Comparison of ENCODE assay signal across 8 mouse cellular contexts in the genomic region with DNA sequence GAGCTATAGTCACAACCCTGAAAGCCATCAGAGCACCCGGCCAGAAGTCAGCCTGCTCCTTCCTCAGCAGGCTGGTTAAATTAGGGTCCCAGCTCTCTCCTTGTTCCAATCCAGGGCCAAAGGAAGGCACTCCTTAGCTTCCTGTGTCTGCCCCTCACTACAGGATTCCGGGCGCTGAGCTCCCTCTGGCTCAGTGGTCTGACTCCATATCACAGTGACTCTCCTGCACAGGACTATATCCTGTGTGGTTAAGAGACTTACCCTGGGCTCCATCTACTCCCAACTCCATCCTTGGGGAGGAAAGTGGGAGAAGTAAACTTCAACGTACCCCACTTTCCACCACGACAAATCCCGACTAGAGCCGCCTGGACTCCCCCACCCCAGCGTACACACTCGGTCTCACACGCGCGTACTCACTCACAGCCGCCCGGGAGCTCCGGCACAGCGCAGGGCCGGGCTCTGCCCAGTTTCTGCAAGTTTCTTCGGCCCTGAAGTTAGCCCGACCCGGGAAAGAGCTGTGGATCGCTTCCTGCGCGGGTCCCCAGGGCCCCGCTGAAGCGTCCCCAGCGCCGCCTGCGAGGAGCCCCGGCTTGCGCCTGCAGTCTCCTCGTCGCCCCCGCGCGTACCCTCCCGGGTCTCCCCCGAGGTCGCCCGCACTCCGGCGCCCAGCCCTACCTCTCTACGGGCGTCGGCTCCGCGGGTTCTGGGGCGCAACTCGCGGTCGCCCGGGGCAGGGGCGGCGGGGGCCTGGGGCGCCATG. TPM values are rescaled to one million over a fixed set of nuclear protein-coding genes. Genes with fewer than 3 reads are reported as not detected.
DNase-seq lines count a peak whose midpoint lies in the region; ATAC-seq lines count a peak whose summit lies in the region.

No protein-coding gene starts in this region.

- WGBS in heart, embryonic 12.5 days = 1% methylated on average over 51 of the region's 54 CpGs
- WGBS in midbrain, embryonic 14.5 days = under 1% methylated on average over 51 of the region's 54 CpGs

- peak overlapping the region; percentile 70 for H3K4me2 ChIP-seq in heart, embryonic 12.5 days
- H3K4me2 ChIP-seq in midbrain, embryonic 14.5 days (ENCODE audit: low read length) = peak overlapping the region; percentile 75

- peaks cover 46% of the 10 kb centered on the region for H3K4me1 ChIP-seq in heart, embryonic 12.5 days (replicated peaks)
- H3K4me1 ChIP-seq in midbrain, embryonic 14.5 days (ENCODE audit: control insufficient read depth, insufficient read depth, low read length) = peaks cover 48% of the 10 kb centered on the region

- H3K4me3 ChIP-seq in heart, embryonic 12.5 days = peak overlapping the region; percentile 84
- peak overlapping the region; percentile 80 for H3K4me3 ChIP-seq in midbrain, embryonic 14.5 days (replicated peaks; ENCODE audit: low read depth, low read length)

- peak overlapping the region; percentile 92 for H3K27ac ChIP-seq in heart, embryonic 12.5 days (ENCODE audit: poor library complexity, severe bottlenecking)
- peak overlapping the region; percentile 94 for H3K27ac ChIP-seq in midbrain, embryonic 14.5 days (replicated peaks; ENCODE audit: low read depth, low read length)

- peak overlapping the region; percentile 94 for H3K9ac ChIP-seq in heart, embryonic 12.5 days
- peak overlapping the region; percentile 92 for H3K9ac ChIP-seq in midbrain, embryonic 14.5 days (replicated peaks; ENCODE audit: low read length)

- H3K9me3 ChIP-seq in heart, embryonic 12.5 days (replicated peaks) = no peaks in the 10 kb centered on the region
- H3K9me3 ChIP-seq in midbrain, embryonic 14.5 days (ENCODE audit: control insufficient read depth, low read length) = no peaks in the 10 kb centered on the region

- DNase-seq in layer of hippocampus, postnatal 36 days = peak; percentile 44 to 48
- no peak for DNase-seq in layer of hippocampus, adult 11-12 months (ENCODE audit: low spot score)
- peak; percentile 62 for DNase-seq in Muller cell, postnatal 12 days (ENCODE audit: inconsistent ontology term)
- peak; percentile 60 for DNase-seq in embryo, embryonic 10 days (ENCODE audit: low spot score)
- peak; percentile 29 to 58 for DNase-seq in kidney, postnatal 25 days
- peak; percentile 73 for DNase-seq in midbrain, embryonic 14.5 days

- ATAC-seq in heart, embryonic 12.5 days (ENCODE audit: insufficient number of reproducible peaks, low FRiP score) = peak; percentile 60
- peak; percentile 67 for ATAC-seq in midbrain, embryonic 14.5 days (ENCODE audit: low FRiP score, low TSS enrichment)
- ATAC-seq in monocyte, adult 5-6 weeks (replicated peaks; ENCODE audit: insufficient number of reproducible peaks, low FRiP score, low TSS enrichment, poor library complexity, severe bottlenecking) = no peak

- H3K36me3 ChIP-seq in heart, embryonic 12.5 days = peaks cover 5% of the 10 kb centered on the region
- 0 out of 2 replicates have a peak, but pooled peaks cover 4% of the 10 kb centered on the region for H3K36me3 ChIP-seq in midbrain, embryonic 14.5 days (ENCODE audit: control insufficient read depth, insufficient read depth, low read length)

- no peaks in the 10 kb centered on the region for H3K27me3 ChIP-seq in heart, embryonic 12.5 days (replicated peaks)
- H3K27me3 ChIP-seq in midbrain, embryonic 14.5 days (ENCODE audit: control insufficient read depth, insufficient read depth, low read length) = no peaks in the 10 kb centered on the region

RNA-seq across cellular contexts. Expression of a gene that starts 0.6 kb away (rescaled TPM):
- total RNA-seq in layer of hippocampus, postnatal 36 days (2021) = 10 to 100 TPM; 34.6 to 38.9 TPM
- polyA plus RNA-seq in heart, embryonic 12.5 days (2016; fragmentation: Nextera tagmentation; extraction: Ambion mirVana) = 26.8 and 28.2 TPM in 2 replicates
- polyA plus RNA-seq in midbrain, embryonic 14.5 days (2014; fragmentation: Nextera tagmentation; extraction: Ambion mirVana) = 23.3 and 31.5 TPM in 2 replicates
- total RNA-seq in monocyte, adult 5-6 weeks (2017) = 0.43 to 0.58 TPM in 2 of 3 replicates, not detected in the other

RNA-seq across cellular contexts. Expression of a gene that starts 16.6 kb away (rescaled TPM):
- 10 to 100 TPM; 29.7 to 33.1 TPM for total RNA-seq in layer of hippocampus, postnatal 36 days (2021)
- polyA plus RNA-seq in heart, embryonic 12.5 days (2016; fragmentation: Nextera tagmentation; extraction: Ambion mirVana) = 17.0 and 17.4 TPM in 2 replicates
- 34.5 and 48.7 TPM in 2 replicates for polyA plus RNA-seq in midbrain, embryonic 14.5 days (2014; fragmentation: Nextera tagmentation; extraction: Ambion mirVana)
- total RNA-seq in monocyte, adult 5-6 weeks (2017) = 16.8 to 27.2 TPM (median 19.6 TPM) in 3 replicates

RNA-seq across cellular contexts. Expression of a gene that starts 28.5 kb away (rescaled TPM):
- 1 to 10 TPM in 1 of 2 experiments, not detected in 1; 2.2 TPM for total RNA-seq in layer of hippocampus, postnatal 36 days (2021)
- polyA plus RNA-seq in heart, embryonic 12.5 days (2016; fragmentation: Nextera tagmentation; extraction: Ambion mirVana) = 1.0 TPM in 1 of 2 replicates, not detected in the other
- 0.58 TPM in 1 of 2 replicates, not detected in the other for polyA plus RNA-seq in midbrain, embryonic 14.5 days (2014; fragmentation: Nextera tagmentation; extraction: Ambion mirVana)
- total RNA-seq in monocyte, adult 5-6 weeks (2017) = 1.5 TPM in 1 of 3 replicates, not detected in the others

RNA-seq across cellular contexts. Expression of a gene that starts 35.3 kb away (rescaled TPM):
- total RNA-seq in layer of hippocampus, postnatal 36 days (2021) = 100 to 1,000 TPM; 183 to 193 TPM
- 541 and 562 TPM in 2 replicates for polyA plus RNA-seq in heart, embryonic 12.5 days (2016; fragmentation: Nextera tagmentation; extraction: Ambion mirVana)
- 404 and 530 TPM in 2 replicates for polyA plus RNA-seq in midbrain, embryonic 14.5 days (2014; fragmentation: Nextera tagmentation; extraction: Ambion mirVana)
- 28.3 to 82.2 TPM (median 35.8 TPM) in 3 replicates for total RNA-seq in monocyte, adult 5-6 weeks (2017)

Comparison
In these comparisons a context has a peak if more than half of its experiments do, and no peak if none do; other contexts are left out.
1. RNA of a gene that starts 0.6 kb away (total RNA-seq): 34.6 to 38.9 TPM in layer of hippocampus, postnatal 36 days; 0.43 to 0.58 TPM in monocyte, adult 5-6 weeks; every median in the first group is over 10 times any median in the second.